Mouse (Mus musculus) layer of hippocampus, adult 9-10 months (tissue): Measurements from ENCODE around the gene Slc4a2.

Experiments used
- DNase-seq: peaks from one replicate; pipeline ENCODE4 v3.0.0; 2022; ENCODE audit warnings: low spot score

Slc4a2 gene

GRCm38 (mm10) chr5:24423129-24424003 lies at the start of gene Slc4a2, which contains the start of gene Cdk5:
Gene Slc4a2 (plus strand): TSS chr5:24423837.
Gene Cdk5 (minus strand): TSS chr5:24423530.
- peak; percentile 99 for DNase-seq

- DNase-seq: no peak
Measured at GRCm38 (mm10) chr5:24374216-24374615, 49.4 kb upstream of the Slc4a2 start.

- no peak for DNase-seq
Measured at GRCm38 (mm10) chr5:24374666-24375328, 48.8 kb upstream of the Slc4a2 start.

- no peak for DNase-seq
Measured at GRCm38 (mm10) chr5:24378700-24379099, 44.9 kb upstream of the Slc4a2 start.

- no peak for DNase-seq
Measured at GRCm38 (mm10) chr5:24379501-24379900, 44.1 kb upstream of the Slc4a2 start.

GRCm38 (mm10) chr5:24380499-24380898 lies 43.1 kb upstream of the Slc4a2 start:
- DNase-seq: no peak

GRCm38 (mm10) chr5:24381486-24381885 lies 42.2 kb upstream of the Slc4a2 start:
- no peak for DNase-seq

- no peak for DNase-seq
Measured at GRCm38 (mm10) chr5:24381988-24382387, 41.6 kb upstream of the Slc4a2 start.

- peak; percentile 89 for DNase-seq
Measured at GRCm38 (mm10) chr5:24383026-24383859, 40.4 kb upstream of the Slc4a2 start.

GRCm38 (mm10) chr5:24384407-24384806 lies 39.2 kb upstream of the Slc4a2 start:
- DNase-seq: no peak

GRCm38 (mm10) chr5:24385374-24385773 lies 38.3 kb upstream of the Slc4a2 start:
- no peak for DNase-seq

- no peak for DNase-seq
Measured at GRCm38 (mm10) chr5:24385887-24386550, 37.6 kb upstream of the Slc4a2 start.

- DNase-seq: no peak
Measured at GRCm38 (mm10) chr5:24387264-24388241, 36.1 kb upstream of the Slc4a2 start.

- no peak for DNase-seq
Measured at GRCm38 (mm10) chr5:24388246-24388915, 35.3 kb upstream of the Slc4a2 start.

- DNase-seq: no peak
Measured at GRCm38 (mm10) chr5:24389011-24389657, 34.5 kb upstream of the Slc4a2 start.

- DNase-seq: no peak
Measured at GRCm38 (mm10) chr5:24389658-24390020, 34.0 kb upstream of the Slc4a2 start.

GRCm38 (mm10) chr5:24391864-24392263 lies 31.8 kb upstream of the Slc4a2 start, which contains the start of gene Atg9b:
Gene Atg9b (minus strand): TSS chr5:24392143.
- no peak for DNase-seq

- DNase-seq: no peak
Measured at GRCm38 (mm10) chr5:24392724-24393123, 30.9 kb upstream of the Slc4a2 start.

GRCm38 (mm10) chr5:24393392-24393997 lies 30.1 kb upstream of the Slc4a2 start, which contains the start of gene Abcb8:
Gene Abcb8 (plus strand): TSS chr5:24393663.
- DNase-seq: peak; percentile 82
